Mouse (Mus musculus) limb, embryonic 13.5 days (tissue): ENCODE data around the gene Mrpl51. TPM values are rescaled to one million over a fixed set of nuclear protein-coding genes. Genes with fewer than 3 reads are reported as not detected.
"Not testable (repeated sequence)": the region's sequence is repeated elsewhere in the genome, so short reads cannot be mapped to it uniquely, and the experiment has no call there.

Experiments
- ATAC-seq: fragments of 200-750 bp; cut with Nextera tagmentation; 2 replicates; pipeline ENCODE4 v1.8.0; 2017; ENCODE audit warnings: low read depth, moderate number of reproducible peaks, moderate TSS enrichment; ENCODE audit not compliant: low FRiP score
- H3K27ac ChIP-seq: fragments of 300-500 bp; sonication (generic); 2 replicates; pipeline ENCODE4 v1.5.1; 2015; ENCODE audit warnings: inconsistent platforms, mild to moderate bottlenecking, moderate library complexity
- H3K27me3 ChIP-seq: fragments of 300-500 bp; sonication (generic); 2 replicates; pipeline ENCODE4 v1.6.1; 2015; ENCODE audit warnings: mild to moderate bottlenecking, inconsistent platforms
- H3K36me3 ChIP-seq: fragments of 300-500 bp; sonication (generic); 2 replicates; pipeline ENCODE4 v1.6.1; 2015; ENCODE audit warnings: inconsistent platforms, mild to moderate bottlenecking, moderate library complexity
- H3K4me1 ChIP-seq: fragments of 300-500 bp; sonication (generic); 2 replicates; pipeline ENCODE4 v1.6.1; 2015; ENCODE audit warnings: inconsistent platforms
- H3K4me2 ChIP-seq: fragments of 300-500 bp; sonication (generic); replicated peaks from 2 replicates; pipeline ENCODE4 v1.6.1; 2015; ENCODE audit warnings: inconsistent platforms, mild to moderate bottlenecking, moderate library complexity
- H3K4me3 ChIP-seq: fragments of 300-500 bp; sonication (generic); 2 replicates; pipeline ENCODE4 v1.5.1; 2015; ENCODE audit warnings: moderate library complexity, mild to moderate bottlenecking, inconsistent platforms
- H3K9ac ChIP-seq: fragments of 300-500 bp; sonication (generic); 2 replicates; pipeline ENCODE4 v1.6.1; 2015; ENCODE audit warnings: mild to moderate bottlenecking, inconsistent platforms
- H3K9me3 ChIP-seq: fragments of 300-500 bp; sonication (generic); 2 replicates; pipeline ENCODE4 v1.6.1; 2016; ENCODE audit warnings: inconsistent platforms
- WGBS: fragments of 180-500 bp; shearing (Covaris S2); methylation state at CpG from one replicate; pipeline ENCODE4 v1.1.7; 2015; 5-methylcytosine and 5-hydroxymethylcytosine counted together
- polyA plus RNA-seq: library from polyadenylated mRNA; unstranded; fragments of >200 nt; fragmentation: Nextera tagmentation; extraction: Ambion mirVana; gene quantifications from 2 replicates; pipeline ENCODE4 v1.2.1, GENCODE M21; 2015

The Mrpl51 gene
- polyA plus RNA-seq, 1 experiment from 2014 or later = 213 TPM

- peak overlapping the region; percentile 36; the same call in 1 of the 2 replicates for H3K9ac ChIP-seq
- no peaks in the 10 kb centered on the region for H3K9me3 ChIP-seq
- peaks cover 40% of the 10 kb centered on the region for H3K4me1 ChIP-seq
- no peak overlapping the region for H3K4me3 ChIP-seq
- WGBS = 16% methylated on average over 22 of the region's 22 CpGs
- no peak for ATAC-seq
- peaks cover 66% of the 10 kb centered on the region for H3K36me3 ChIP-seq
- H3K27ac ChIP-seq = peak overlapping the region; percentile 52
- 0 out of 2 replicates have a peak overlapping the region, but pooled peaks have one; percentile 23 for H3K4me2 ChIP-seq
- H3K27me3 ChIP-seq = no peaks in the 10 kb centered on the region
These were observed 30.5 kb upstream of the Mrpl51 start for GRCm38 (mm10) chr6:125160854-125161760.

GRCm38 (mm10) chr6:125161971-125162370 lies 29.6 kb upstream of the Mrpl51 start:
- WGBS = 9% methylated on average over 4 of the region's 5 CpGs
- Histone ChIP-seq H3K4me1 (peaks cover 49% of the 10 kb centered on the region), H3K36me3 (peaks cover 62% of the 10 kb centered on the region)

DNA sequence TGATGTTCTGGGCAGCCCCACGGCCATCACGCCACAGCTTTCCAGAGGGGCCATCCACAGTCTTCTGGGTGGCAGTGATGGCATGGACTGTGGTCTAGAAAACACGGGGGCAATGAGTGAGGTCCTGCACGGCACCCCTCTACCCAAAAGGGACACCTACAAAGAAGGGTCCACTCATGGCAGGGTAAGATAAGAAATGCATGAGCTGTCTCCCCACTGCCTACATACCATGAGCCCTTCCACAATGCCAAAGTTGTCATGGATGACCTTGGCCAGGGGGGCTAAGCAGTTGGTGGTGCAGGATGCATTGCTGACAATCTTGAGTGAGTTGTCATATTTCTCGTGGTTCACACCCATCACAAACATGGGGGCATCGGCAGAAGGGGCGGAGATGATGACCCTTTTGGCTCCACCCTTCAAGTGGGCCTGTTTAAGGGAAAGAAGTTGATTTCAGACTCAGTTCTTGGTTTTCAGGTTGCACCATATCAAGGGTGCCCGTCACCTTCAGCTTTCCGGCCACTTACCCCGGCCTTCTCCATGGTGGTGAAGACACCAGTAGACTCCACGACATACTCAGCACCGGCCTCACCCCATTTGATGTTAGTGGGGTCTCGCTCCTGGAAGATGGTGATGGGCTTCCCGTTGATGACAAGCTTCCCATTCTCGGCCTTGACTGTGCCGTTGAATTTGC lies 28.8 kb upstream of the Mrpl51 start:
- H3K9me3 ChIP-seq, H3K27ac ChIP-seq, H3K27me3 ChIP-seq, ATAC-seq, H3K9ac ChIP-seq: not testable (repeated sequence)
- Histone ChIP-seq H3K4me3 (peak overlapping the region; percentile 5; the same call in 1 of the 2 replicates), H3K4me2 (peak overlapping the region; percentile 41), H3K4me1 (peaks cover 57% of the 10 kb centered on the region), H3K36me3 (peaks cover 60% of the 10 kb centered on the region)
- WGBS = 78% methylated on average over 13 of the region's 16 CpGs

More at GRCm38 (mm10) chr6:125161971-125162370, 29.6 kb upstream of the Mrpl51 start:
- ATAC-seq, H3K9me3 ChIP-seq, H3K27me3 ChIP-seq, H3K9ac ChIP-seq, H3K4me2 ChIP-seq, H3K27ac ChIP-seq: not testable (repeated sequence)
- H3K4me3 ChIP-seq = 0 out of 2 replicates have a peak overlapping the region, but pooled peaks have one; percentile 5

GRCm38 (mm10) chr6:125163801-125164657 lies 27.6 kb upstream of the Mrpl51 start:
- 2% methylated on average over 20 of the region's 20 CpGs for WGBS
- H3K4me1 ChIP-seq = peaks cover 58% of the 10 kb centered on the region
- ATAC-seq = no peak
- no peaks in the 10 kb centered on the region for H3K27me3 ChIP-seq
- H3K27ac ChIP-seq = peak overlapping the region; percentile 95
- H3K9ac ChIP-seq = peak overlapping the region; percentile 98
- peak overlapping the region; percentile 84 for H3K4me2 ChIP-seq
- H3K36me3 ChIP-seq = peaks cover 63% of the 10 kb centered on the region
- H3K4me3 ChIP-seq = peak overlapping the region; percentile 97
- H3K9me3 ChIP-seq = no peaks in the 10 kb centered on the region

- peak; percentile 2; the same call in 1 of the 2 replicates for ATAC-seq
- peaks cover 63% of the 10 kb centered on the region for H3K36me3 ChIP-seq
- under 1% methylated on average over 39 of the region's 39 CpGs for WGBS
These were observed 26.8 kb upstream of the Mrpl51 start for GRCm38 (mm10) chr6:125164672-125165327.

GRCm38 (mm10) chr6:125165328-125165891 lies 26.2 kb upstream of the Mrpl51 start:
- H3K4me1 ChIP-seq = peaks cover 50% of the 10 kb centered on the region

More at GRCm38 (mm10) chr6:125164672-125165327, 26.8 kb upstream of the Mrpl51 start:
- peaks cover 56% of the 10 kb centered on the region for H3K4me1 ChIP-seq
- no peaks in the 10 kb centered on the region for H3K27me3 ChIP-seq
- H3K4me3 ChIP-seq = peak overlapping the region; percentile 97
- H3K9me3 ChIP-seq = no peaks in the 10 kb centered on the region
- H3K9ac ChIP-seq = peak overlapping the region; percentile 98
- peak overlapping the region; percentile 95 for H3K27ac ChIP-seq
- peak overlapping the region; percentile 84 for H3K4me2 ChIP-seq

GRCm38 (mm10) chr6:125166051-125166751 lies 25.4 kb upstream of the Mrpl51 start, which contains the start of gene Gapdh:
Gene Gapdh, minus strand, starts transcription at chr6:125166467.
- H3K27ac ChIP-seq = peak within 1 kb of the TSS; percentile 95
- no peaks in the 10 kb centered on the region for H3K27me3 ChIP-seq
- ATAC-seq = peak; percentile 26
- WGBS = under 1% methylated on average over 18 of the region's 18 CpGs
- H3K9me3 ChIP-seq = no peaks in the 10 kb centered on the region
- peak within 1 kb of the TSS; percentile 97 for H3K4me3 ChIP-seq
- H3K4me1 ChIP-seq = peaks cover 45% of the 10 kb centered on the region
- peak within 1 kb of the TSS; percentile 84 for H3K4me2 ChIP-seq
- peak within 1 kb of the TSS; percentile 98 for H3K9ac ChIP-seq
- H3K36me3 ChIP-seq = peaks cover 63% of the 10 kb centered on the region

More at GRCm38 (mm10) chr6:125165328-125165891, 26.2 kb upstream of the Mrpl51 start:
- Histone ChIP-seq H3K9ac (peak overlapping the region; percentile 98), H3K27ac (peak overlapping the region; percentile 95), H3K36me3 (peaks cover 63% of the 10 kb centered on the region), H3K4me2 (peak overlapping the region; percentile 84), H3K27me3 (no peaks in the 10 kb centered on the region), H3K4me3 (peak overlapping the region; percentile 97), H3K9me3 (no peaks in the 10 kb centered on the region)
- ATAC-seq = peak; percentile 91
- WGBS = under 1% methylated on average over 36 of the region's 36 CpGs

DNA sequence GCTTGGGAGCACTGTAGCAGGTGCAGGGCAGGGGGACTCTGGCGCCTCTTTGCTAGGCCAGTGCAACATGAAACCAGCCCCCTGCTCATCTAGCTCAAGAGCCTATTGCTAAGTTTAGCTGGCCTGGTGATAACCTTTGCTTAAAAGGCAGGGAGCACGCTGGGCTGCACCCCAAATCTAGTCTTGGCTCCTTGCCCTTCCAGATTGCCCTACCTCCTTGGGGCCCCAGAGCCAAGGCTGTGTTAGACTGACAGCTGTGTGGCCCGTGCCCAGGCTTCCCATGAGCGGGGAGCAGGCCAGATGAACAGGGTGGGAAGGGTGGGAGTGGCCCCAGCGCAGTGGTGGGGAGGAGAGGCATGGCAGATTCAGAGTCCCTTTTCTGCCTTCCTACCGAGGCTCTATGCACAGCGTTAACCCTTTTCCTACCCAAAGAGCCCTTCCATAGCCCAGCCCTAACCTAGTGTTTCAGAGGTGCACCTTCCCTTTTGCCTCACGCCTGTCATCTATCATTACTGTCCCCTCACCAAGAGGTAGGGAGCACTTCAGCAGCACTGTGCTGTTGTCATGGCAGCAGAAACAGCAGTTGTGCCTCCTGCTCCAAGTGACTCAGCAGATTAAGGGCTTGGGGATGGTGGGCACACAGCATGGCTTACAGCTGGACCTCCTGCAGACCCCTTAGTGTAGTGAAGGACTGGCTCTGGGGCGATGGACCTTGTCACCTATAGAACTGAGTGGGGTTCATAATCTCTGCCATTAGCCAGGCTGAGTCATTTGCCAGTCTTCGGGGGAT lies 24.5 kb upstream of the Mrpl51 start:
- Histone ChIP-seq H3K4me1 (peaks cover 40% of the 10 kb centered on the region), H3K27me3 (no peaks in the 10 kb centered on the region), H3K9ac (peak overlapping the region; percentile 67), H3K9me3 (no peaks in the 10 kb centered on the region), H3K4me3 (peak overlapping the region; percentile 97), H3K4me2 (peak overlapping the region; percentile 84), H3K27ac (peak overlapping the region; percentile 93), H3K36me3 (peaks cover 66% of the 10 kb centered on the region)
- peak; percentile 12 for ATAC-seq
- 20% methylated on average over 10 of the region's 10 CpGs for WGBS

- Histone ChIP-seq H3K9me3 (no peaks in the 10 kb centered on the region), H3K36me3 (peaks cover 70% of the 10 kb centered on the region), H3K4me3 (no peak overlapping the region), H3K4me2 (no peak overlapping the region), H3K9ac (0 out of 2 replicates have a peak overlapping the region, but pooled peaks have one; percentile 4), H3K27me3 (no peaks in the 10 kb centered on the region), H3K4me1 (peaks cover 34% of the 10 kb centered on the region), H3K27ac (no peak overlapping the region)
- WGBS = 92% methylated on average over 14 of the region's 14 CpGs
- ATAC-seq = no peak
These were observed 23.5 kb upstream of the Mrpl51 start for GRCm38 (mm10) chr6:125168086-125168485.
